Mouse (Mus musculus) left cerebral cortex, postnatal 4 days (tissue): ENCODE results near the gene 1110065P20Rik. TPM values are rescaled to one million over a fixed set of nuclear protein-coding genes. Genes with fewer than 3 reads are reported as not detected.

Experiments
- DNase-seq: peaks from one replicate; pipeline ENCODE4 v3.0.0-alpha.2; 2022
- intact Hi-C: fragments of 180-260 bp; cut with DNase I; formaldehyde crosslinking; loops from one replicate; pipeline ENCODE4 v1.15.1; 2025
- total RNA-seq, 2 experiments: library from RNA; stranded (reverse); gene quantifications; 2 replicates each; pipeline ENCODE4 v1.2.3; 2021

The 1110065P20Rik gene
- total RNA-seq, 2 experiments from 2014 or later, result 74.1 to 75.1 TPM

GRCm38 (mm10) chr4:124847573-124847972, 3.4 kb downstream of the 1110065P20Rik start:
- peak; percentile 90 for DNase-seq
- intact Hi-C loops, result loop anchor here (5.0 kb wide), 1 partner anchor 45 kb away; the partner anchor contains the start of gene Mtf1

DNA sequence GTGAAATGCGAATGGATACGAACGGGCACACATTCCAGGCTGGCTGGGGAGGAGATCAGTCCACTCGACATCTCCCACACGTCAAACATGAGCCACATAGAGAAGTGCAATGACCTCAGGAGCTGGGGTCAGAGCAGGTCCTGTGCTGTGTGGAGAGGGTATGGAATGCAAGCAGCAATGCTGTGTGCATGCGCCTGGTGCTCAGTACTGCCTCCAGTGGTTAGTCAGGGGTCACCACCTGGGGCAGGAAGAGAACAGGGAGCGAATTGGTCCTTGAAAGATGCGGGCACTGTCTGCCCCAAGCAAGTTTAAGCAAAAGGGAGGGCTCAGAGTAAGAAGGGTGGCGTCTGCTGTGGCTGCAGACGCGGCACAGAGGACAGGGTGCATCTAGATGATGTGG, 7.5 kb downstream of the 1110065P20Rik start:
- DNase-seq, result peak; percentile 46
- intact Hi-C loops, result no loop called here

DNA sequence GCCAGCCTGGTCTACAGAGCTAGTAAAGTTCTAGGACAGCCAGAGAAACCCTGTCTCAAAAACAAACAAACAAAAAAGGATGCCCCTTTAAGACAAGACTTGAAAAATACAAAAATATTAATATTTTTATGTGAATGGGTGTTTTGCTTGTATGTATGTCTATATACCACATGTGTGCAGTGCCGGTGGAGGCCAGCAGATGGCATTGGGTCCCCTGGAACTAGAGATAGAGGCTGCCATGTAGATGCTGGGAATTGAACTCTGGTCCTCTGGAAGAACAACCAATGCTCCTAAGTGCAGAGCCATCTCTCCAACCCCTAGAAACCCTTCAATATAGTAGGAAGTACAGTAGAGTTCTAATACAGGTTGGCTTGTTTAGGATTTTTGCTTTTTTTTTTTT, 10.0 kb downstream of the 1110065P20Rik start:
- DNase-seq, result no peak
- intact Hi-C loops, result no loop called here

DNA sequence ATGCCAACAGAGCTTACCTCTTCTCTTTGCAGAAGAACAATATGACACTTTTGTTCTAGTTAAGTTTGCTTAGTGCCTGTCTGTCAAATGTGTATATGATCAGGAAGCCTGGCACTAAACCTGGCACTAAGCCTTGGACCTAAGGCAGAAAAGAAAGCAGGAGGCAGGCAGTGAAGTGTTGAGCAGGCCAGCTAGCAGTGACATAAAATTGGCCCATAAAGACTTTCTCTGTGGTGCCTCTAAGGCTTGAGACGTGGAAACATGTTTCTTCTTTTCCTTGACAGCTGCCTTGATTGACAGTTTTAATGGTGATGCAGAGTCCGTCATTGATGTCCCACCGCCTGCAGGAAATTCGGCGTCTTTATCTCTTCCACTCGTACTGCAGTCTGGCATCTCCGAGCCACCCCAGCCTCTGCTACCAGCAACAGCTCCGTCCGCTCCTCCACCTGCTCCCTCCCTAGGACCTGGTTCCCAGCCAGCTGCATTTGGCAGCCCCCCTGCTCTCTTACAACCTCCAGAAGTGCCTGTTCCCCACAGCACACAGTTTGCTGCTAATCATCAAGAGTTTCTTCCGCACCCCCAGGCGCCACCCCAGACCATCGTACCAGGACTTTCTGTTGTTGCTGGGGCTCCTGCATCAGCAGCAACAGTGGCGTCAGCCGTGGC, 12.8 kb downstream of the 1110065P20Rik start:
- DNase-seq, result peak; percentile 84
- intact Hi-C loops, result no loop called here

- DNase-seq, result no peak
- intact Hi-C loops, result no loop called here
These were observed 18.2 kb downstream of the 1110065P20Rik start for GRCm38 (mm10) chr4:124832796-124833195.

DNA sequence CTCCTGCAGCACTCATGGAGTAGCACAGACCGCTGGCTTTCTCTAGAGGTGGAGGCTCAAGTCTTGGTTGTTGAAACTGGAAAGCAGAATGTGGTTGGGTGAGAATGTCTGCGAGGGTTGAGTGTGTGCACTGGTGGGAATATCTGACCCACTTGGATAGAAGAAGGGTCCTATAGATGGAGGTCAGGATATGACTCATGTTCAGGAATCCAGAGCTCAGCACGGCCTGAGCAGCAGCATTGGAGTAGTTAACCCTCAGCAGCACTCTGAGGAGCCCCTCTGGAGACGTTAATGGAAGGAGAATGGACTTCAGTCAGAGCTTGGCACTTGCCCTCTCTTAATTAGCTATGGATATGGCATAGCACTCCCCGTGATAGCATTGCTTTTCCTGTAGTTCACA, 21.3 kb downstream of the 1110065P20Rik start:
- intact Hi-C loops, result no loop called here
- no peak for DNase-seq

DNA sequence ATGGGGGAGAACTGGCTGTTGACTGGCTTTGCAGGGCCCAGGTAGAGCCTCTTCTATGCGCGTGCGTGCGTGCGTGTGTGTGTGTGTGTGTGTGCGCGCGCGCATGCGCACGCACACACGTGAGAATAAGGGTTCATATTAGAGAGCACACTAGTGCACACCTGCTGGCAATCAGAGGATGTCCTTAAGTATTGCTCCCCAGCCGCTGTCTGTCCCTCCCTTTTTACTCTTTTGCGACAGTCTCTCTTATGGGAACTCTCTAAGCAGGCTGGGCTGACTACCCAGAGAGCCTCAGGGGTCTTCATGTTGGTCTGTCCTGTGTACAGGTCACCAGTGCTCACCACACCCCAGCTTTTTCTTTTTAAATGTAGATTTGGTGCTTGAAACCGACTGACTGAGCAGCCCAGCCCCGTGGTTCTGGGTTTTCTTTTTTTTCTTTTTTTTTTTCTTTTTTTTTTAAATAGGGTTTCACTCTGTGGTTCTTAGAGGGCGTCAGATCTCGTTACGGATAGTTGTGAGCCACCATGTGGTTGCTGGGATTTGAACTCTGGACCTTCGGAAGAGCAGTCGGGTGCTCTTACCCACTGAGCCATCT, 25.5 kb downstream of the 1110065P20Rik start:
- DNase-seq, result no peak
- intact Hi-C loops, result no loop called here

DNA sequence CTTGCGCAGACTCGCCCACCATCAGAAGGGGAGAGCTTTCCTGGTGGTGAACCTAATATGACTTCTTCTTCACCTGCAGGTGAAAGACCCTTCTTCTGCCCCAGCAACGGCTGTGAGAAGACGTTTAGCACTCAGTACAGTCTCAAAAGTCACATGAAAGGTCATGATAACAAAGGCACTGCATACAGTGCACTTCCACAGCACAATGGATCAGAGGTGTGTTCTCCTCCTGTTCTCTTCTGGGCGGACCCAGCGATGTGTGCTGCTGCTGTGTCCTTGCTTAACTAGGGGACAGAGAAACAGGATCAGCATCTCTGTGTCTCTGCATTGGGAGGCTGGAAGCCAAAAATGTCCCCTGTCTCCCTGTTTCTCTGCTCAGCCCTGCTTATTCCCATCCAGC, 26.0 kb downstream of the 1110065P20Rik start:
- intact Hi-C loops, result no loop called here
- DNase-seq, result no peak

GRCm38 (mm10) chr4:124818832-124819231, 32.2 kb downstream of the 1110065P20Rik start:
- DNase-seq, result no peak
- intact Hi-C loops, result no loop called here

GRCm38 (mm10) chr4:124817803-124818202, 33.2 kb downstream of the 1110065P20Rik start:
- no peak for DNase-seq
- intact Hi-C loops, result no loop called here

- peak; percentile 33 for DNase-seq
- intact Hi-C loops, result no loop called here
These were observed 35.1 kb downstream of the 1110065P20Rik start for GRCm38 (mm10) chr4:124815901-124816300.

- intact Hi-C loops, result no loop called here
- peak; percentile 48 for DNase-seq
These were observed 39.5 kb downstream of the 1110065P20Rik start for GRCm38 (mm10) chr4:124811347-124811975.

GRCm38 (mm10) chr4:124810056-124810455, 40.9 kb downstream of the 1110065P20Rik start:
- DNase-seq, result no peak
- intact Hi-C loops, result no loop called here

- DNase-seq, result no peak
- intact Hi-C loops, result no loop called here
These were observed 41.7 kb downstream of the 1110065P20Rik start for GRCm38 (mm10) chr4:124809136-124809883.

GRCm38 (mm10) chr4:124808511-124808910, 42.5 kb downstream of the 1110065P20Rik start:
- no peak for DNase-seq
- intact Hi-C loops, result no loop called here

DNA sequence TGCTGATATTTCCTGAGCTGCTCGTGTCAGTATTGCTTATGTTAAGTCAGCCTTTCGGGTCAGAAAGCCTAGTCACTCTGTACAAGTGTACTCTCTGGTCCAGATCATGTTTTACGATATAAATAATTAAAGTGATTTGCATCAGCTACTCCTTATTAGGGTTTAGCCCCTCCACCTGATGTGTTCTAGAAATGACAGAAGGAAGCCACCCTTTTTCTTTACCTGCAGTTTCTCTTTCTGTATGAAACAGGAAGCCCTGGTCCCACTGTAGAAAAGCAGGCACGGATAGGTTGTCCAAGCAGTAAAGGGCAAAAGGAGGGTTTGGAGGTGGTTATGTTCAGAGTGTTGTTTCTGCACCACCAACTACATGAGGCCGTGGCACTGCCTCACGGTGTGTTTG, 47.6 kb downstream of the 1110065P20Rik start:
- intact Hi-C loops, result loop anchor here (5.0 kb wide), 1 partner anchor 44 kb away; no protein-coding TSS in a partner anchor
- DNase-seq, result no peak

DNA sequence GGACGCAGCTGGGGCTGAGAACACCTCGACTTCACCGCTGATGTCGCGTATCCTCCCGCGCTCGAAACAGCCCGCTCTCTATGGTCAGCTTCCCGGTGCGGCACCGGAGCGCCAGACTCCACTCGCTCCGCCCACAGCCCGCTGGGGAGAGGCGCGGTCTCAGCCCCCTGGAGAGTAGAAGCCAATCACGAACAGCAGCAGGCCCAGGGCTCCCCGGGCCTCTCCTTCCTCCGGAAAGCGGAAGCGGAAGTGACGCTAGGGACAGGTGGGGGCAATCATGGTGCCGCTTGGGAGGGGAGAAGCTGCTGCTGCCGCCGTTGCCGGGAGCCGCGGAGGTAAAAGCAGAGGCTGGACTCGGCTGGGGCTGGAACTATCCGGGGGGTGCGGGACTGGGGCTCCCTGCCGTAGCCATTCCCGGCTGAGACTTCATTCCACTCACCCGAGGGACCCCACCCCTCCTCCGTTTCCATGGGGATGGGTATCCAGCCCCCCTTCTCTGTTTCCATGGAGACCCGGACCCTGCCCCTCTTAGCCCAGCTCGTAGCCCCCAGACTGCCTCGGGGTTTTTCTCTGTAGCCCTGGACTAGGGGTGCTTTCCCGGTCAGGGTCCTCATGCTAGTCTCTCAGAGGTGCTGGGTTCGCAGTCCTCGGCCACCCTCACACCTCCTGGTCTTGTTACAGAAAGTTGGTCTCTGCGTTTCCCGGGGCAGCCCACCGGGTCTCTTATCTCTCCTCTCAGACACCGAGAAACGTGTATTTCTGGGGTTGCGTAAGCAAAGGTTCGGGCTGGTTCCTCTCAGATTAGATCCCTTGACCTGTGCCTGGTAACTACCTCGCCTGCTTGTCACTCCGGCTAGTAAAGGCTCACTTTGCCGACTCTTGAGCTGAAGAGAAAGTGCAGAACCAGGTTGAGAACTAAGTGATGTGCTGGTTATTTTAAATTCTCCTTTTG, 48.4 kb downstream of the 1110065P20Rik start:
- peak; percentile 95 for DNase-seq
- intact Hi-C loops, result loop anchor here (5.0 kb wide), 1 partner anchor 45 kb away; no protein-coding TSS in a partner anchor

- intact Hi-C loops, result loop anchor here (5.0 kb wide), 1 partner anchor 46 kb away; no protein-coding TSS in a partner anchor
- DNase-seq, result peak; percentile 96
These were observed 49.3 kb downstream of the 1110065P20Rik start, which contains the start of gene Mtf1 for GRCm38 (mm10) chr4:124801552-124802308. TSS of gene Mtf1 (plus strand) at chr4:124802104.
